Mouse (Mus musculus) hindbrain, embryonic 15.5 days (tissue): ENCODE measurements around the gene Klf9. TPM values are rescaled to one million over a fixed set of nuclear protein-coding genes. Genes with fewer than 3 reads are reported as not detected.
"Not testable (repeated sequence)": the region's sequence is repeated elsewhere in the genome, so short reads cannot be mapped to it uniquely, and the experiment has no call there.

ENCODE experiments used
- ATAC-seq: fragments of 200-750 bp; cut with Nextera tagmentation; 2 replicates; pipeline ENCODE4 v1.8.0; 2017; ENCODE audit warnings: low read depth, moderate number of reproducible peaks, moderate TSS enrichment; ENCODE audit not compliant: low FRiP score
- H3K27ac ChIP-seq: fragments of 300-500 bp; sonication (generic); replicated peaks from 2 replicates; pipeline ENCODE4 v1.5.1; 2015; ENCODE audit warnings: mild to moderate bottlenecking, inconsistent platforms
- H3K27me3 ChIP-seq: fragments of 300-500 bp; sonication (generic); 2 replicates; pipeline ENCODE4 v1.6.1; 2015; ENCODE audit warnings: control low read depth, inconsistent platforms
- H3K36me3 ChIP-seq: fragments of 300-500 bp; sonication (generic); 2 replicates; pipeline ENCODE4 v1.6.1; 2015; ENCODE audit warnings: control low read depth, inconsistent platforms
- H3K4me1 ChIP-seq: fragments of 300-500 bp; sonication (generic); replicated peaks from 2 replicates; pipeline ENCODE4 v1.6.1; 2015; ENCODE audit warnings: control low read depth, inconsistent platforms
- H3K4me2 ChIP-seq: fragments of 300-500 bp; sonication (generic); 2 replicates; pipeline ENCODE4 v1.6.1; 2015; ENCODE audit warnings: moderate library complexity, mild to moderate bottlenecking, inconsistent platforms
- H3K4me3 ChIP-seq: fragments of 300-500 bp; sonication (generic); 2 replicates; pipeline ENCODE4 v1.5.1; 2015; ENCODE audit warnings: mild to moderate bottlenecking, inconsistent platforms
- H3K9ac ChIP-seq: fragments of 300-500 bp; sonication (generic); 2 replicates; pipeline ENCODE4 v1.6.1; 2015; ENCODE audit warnings: inconsistent platforms
- H3K9me3 ChIP-seq: fragments of 300-500 bp; sonication (generic); 2 replicates; pipeline ENCODE4 v1.6.1; 2016; ENCODE audit warnings: control low read depth, inconsistent platforms
- WGBS: fragments of 180-500 bp; shearing (Covaris S2); methylation state at CpG from one replicate; pipeline ENCODE4 v1.1.7; 2015; 5-methylcytosine and 5-hydroxymethylcytosine counted together
- polyA plus RNA-seq: library from polyadenylated mRNA; unstranded; fragments of >200 nt; fragmentation: Nextera tagmentation; extraction: Ambion mirVana; gene quantifications from 2 replicates; pipeline ENCODE4 v1.2.1, GENCODE M21; 2015

Gene Klf9
- polyA plus RNA-seq, 1 experiment from 2014 or later, result 5.0 TPM

GRCm38 (mm10) chr19:23142427-23143073 lies 1.5 kb downstream of the Klf9 start:
- H3K36me3 ChIP-seq, result no peaks in the 10 kb centered on the region
- H3K9ac ChIP-seq, result peak overlapping the region; percentile 55; the same call in 1 of the 2 replicates
- peaks cover 28% of the 10 kb centered on the region for H3K27me3 ChIP-seq
- H3K4me3 ChIP-seq, result peak overlapping the region; percentile 63
- no peak for ATAC-seq
- no peaks in the 10 kb centered on the region for H3K9me3 ChIP-seq
- WGBS, result 2% methylated on average over 28 of the region's 28 CpGs
- H3K4me2 ChIP-seq, result peak overlapping the region; percentile 98
- H3K27ac ChIP-seq, result no peak overlapping the region
- peaks cover 26% of the 10 kb centered on the region for H3K4me1 ChIP-seq

- Histone ChIP-seq H3K9me3 (no peaks in the 10 kb centered on the region), H3K36me3 (no peaks in the 10 kb centered on the region), H3K4me2 (peak overlapping the region; percentile 98), H3K27ac (no peak overlapping the region), H3K9ac (no peak overlapping the region), H3K4me3 (peak overlapping the region; percentile 63), H3K27me3 (peaks cover 25% of the 10 kb centered on the region), H3K4me1 (peaks cover 26% of the 10 kb centered on the region)
- no peak for ATAC-seq
- 64% methylated on average over 7 of the region's 7 CpGs for WGBS
These were observed 2.0 kb downstream of the Klf9 start for GRCm38 (mm10) chr19:23143074-23143445.

GRCm38 (mm10) chr19:23143541-23143940 lies 2.5 kb downstream of the Klf9 start:
- Histone ChIP-seq H3K9ac (no peak overlapping the region), H3K4me3 (peak overlapping the region; percentile 63), H3K27me3 (peaks cover 22% of the 10 kb centered on the region), H3K36me3 (no peaks in the 10 kb centered on the region), H3K27ac (no peak overlapping the region), H3K4me2 (peak overlapping the region; percentile 98), H3K4me1 (peaks cover 26% of the 10 kb centered on the region), H3K9me3 (no peaks in the 10 kb centered on the region)
- 73% methylated on average over 8 of the region's 8 CpGs for WGBS
- no peak for ATAC-seq

GRCm38 (mm10) chr19:23144031-23144430 lies 3.0 kb downstream of the Klf9 start:
- Histone ChIP-seq H3K27me3 (peaks cover 22% of the 10 kb centered on the region), H3K9me3 (no peaks in the 10 kb centered on the region), H3K4me2 (peak overlapping the region; percentile 98), H3K4me3 (no peak overlapping the region), H3K4me1 (peaks cover 26% of the 10 kb centered on the region), H3K27ac (no peak overlapping the region), H3K9ac (no peak overlapping the region), H3K36me3 (no peaks in the 10 kb centered on the region)
- no peak for ATAC-seq
- 73% methylated on average over 9 of the region's 9 CpGs for WGBS

GRCm38 (mm10) chr19:23145146-23145545 lies 4.1 kb downstream of the Klf9 start:
- H3K27me3 ChIP-seq, result peaks cover 19% of the 10 kb centered on the region
- H3K4me3 ChIP-seq, result no peak overlapping the region
- ATAC-seq, result no peak
- WGBS, result 94% methylated on average over 3 of the region's 3 CpGs
- no peak overlapping the region for H3K9ac ChIP-seq
- H3K4me2 ChIP-seq, result no peak overlapping the region
- H3K36me3 ChIP-seq, result no peaks in the 10 kb centered on the region
- no peaks in the 10 kb centered on the region for H3K9me3 ChIP-seq
- no peak overlapping the region for H3K27ac ChIP-seq
- H3K4me1 ChIP-seq, result peaks cover 28% of the 10 kb centered on the region

- H3K36me3 ChIP-seq, H3K9ac ChIP-seq, H3K4me3 ChIP-seq, ATAC-seq, H3K27ac ChIP-seq, H3K9me3 ChIP-seq, H3K4me2 ChIP-seq: not testable (repeated sequence)
- WGBS, result 94% methylated on average over 7 of the region's 7 CpGs
- peaks cover 25% of the 10 kb centered on the region for H3K4me1 ChIP-seq
- peaks cover 19% of the 10 kb centered on the region for H3K27me3 ChIP-seq
These were observed 4.5 kb downstream of the Klf9 start for GRCm38 (mm10) chr19:23145575-23145974.

- Histone ChIP-seq H3K36me3 (no peaks in the 10 kb centered on the region), H3K4me2 (0 out of 2 replicates have a peak overlapping the region, but pooled peaks have one; percentile 10), H3K9me3 (no peaks in the 10 kb centered on the region), H3K4me1 (peaks cover 25% of the 10 kb centered on the region), H3K27me3 (peaks cover 19% of the 10 kb centered on the region), H3K9ac (no peak overlapping the region), H3K27ac (peak overlapping the region; percentile 57), H3K4me3 (no peak overlapping the region)
- WGBS, result 50% methylated on average over 12 of the region's 12 CpGs
- ATAC-seq, result peak; percentile 47
These were observed 5.4 kb downstream of the Klf9 start for GRCm38 (mm10) chr19:23146409-23146861.

- H3K4me3 ChIP-seq, result no peak overlapping the region
- H3K27me3 ChIP-seq, result peaks cover 16% of the 10 kb centered on the region
- H3K9me3 ChIP-seq, result no peaks in the 10 kb centered on the region
- no peak for ATAC-seq
- peaks cover 22% of the 10 kb centered on the region for H3K4me1 ChIP-seq
- H3K27ac ChIP-seq, result peak overlapping the region; percentile 57; the same call in 1 of the 2 replicates
- WGBS, result 58% methylated on average over 15 of the region's 15 CpGs
- H3K9ac ChIP-seq, result no peak overlapping the region
- H3K36me3 ChIP-seq, result no peaks in the 10 kb centered on the region
- no peak overlapping the region for H3K4me2 ChIP-seq
These were observed 6.3 kb downstream of the Klf9 start for GRCm38 (mm10) chr19:23147026-23147966.

GRCm38 (mm10) chr19:23149465-23150410 lies 8.7 kb downstream of the Klf9 start:
- Histone ChIP-seq H3K27me3 (no peaks in the 10 kb centered on the region), H3K9ac (no peak overlapping the region), H3K4me2 (no peak overlapping the region), H3K9me3 (no peaks in the 10 kb centered on the region), H3K4me3 (no peak overlapping the region), H3K4me1 (peaks cover 16% of the 10 kb centered on the region; the same call in 1 of the 2 replicates), H3K27ac (peak overlapping the region; percentile 52), H3K36me3 (no peaks in the 10 kb centered on the region)
- 81% methylated on average over 7 of the region's 7 CpGs for WGBS
- ATAC-seq, result peak; percentile 44; the same call in 1 of the 2 replicates

- no peaks in the 10 kb centered on the region for H3K27me3 ChIP-seq
- H3K9me3 ChIP-seq, result no peaks in the 10 kb centered on the region
- no peak overlapping the region for H3K4me3 ChIP-seq
- no peak overlapping the region for H3K4me2 ChIP-seq
- no peak overlapping the region for H3K27ac ChIP-seq
- 88% methylated on average over 14 of the region's 14 CpGs for WGBS
- no peak overlapping the region for H3K9ac ChIP-seq
- no peak for ATAC-seq
- no peaks in the 10 kb centered on the region for H3K36me3 ChIP-seq
- H3K4me1 ChIP-seq, result peaks cover 16% of the 10 kb centered on the region; the same call in 1 of the 2 replicates
These were observed 9.7 kb downstream of the Klf9 start for GRCm38 (mm10) chr19:23150556-23151265.

GRCm38 (mm10) chr19:23151651-23152070 lies 10.6 kb downstream of the Klf9 start:
- H3K4me2 ChIP-seq, result no peak overlapping the region
- H3K4me3 ChIP-seq, result no peak overlapping the region
- 40% methylated on average over 11 of the region's 11 CpGs for WGBS
- no peak overlapping the region for H3K27ac ChIP-seq
- peaks cover 10% of the 10 kb centered on the region; the same call in 1 of the 2 replicates for H3K4me1 ChIP-seq
- H3K36me3 ChIP-seq, result no peaks in the 10 kb centered on the region
- ATAC-seq, result peak; percentile 53; the same call in 1 of the 2 replicates
- H3K27me3 ChIP-seq, result no peaks in the 10 kb centered on the region
- no peaks in the 10 kb centered on the region for H3K9me3 ChIP-seq
- H3K9ac ChIP-seq, result no peak overlapping the region
